Mouse (Mus musculus) heart, embryonic 13.5 days (tissue): ENCODE results near the gene Gm1979. TPM values are rescaled to one million over a fixed set of nuclear protein-coding genes. Genes with fewer than 3 reads are reported as not detected.

ENCODE experiments used
- polyA plus RNA-seq: library from polyadenylated mRNA; unstranded; fragments of >200 nt; fragmentation: Nextera tagmentation; extraction: Ambion mirVana; gene quantifications from 2 replicates; pipeline ENCODE4 v1.2.1, GENCODE M21; 2015

The Gm1979 gene
- polyA plus RNA-seq, 1 experiment from 2014 or later: not detected

Other genes starting within 250 kb of the Gm1979 start
- gene Actr3b, start 244.8 kb downstream of the Gm1979 start, polyA plus RNA-seq: 34.4 and 40.0 TPM in 2 replicates
- 0.07 and 0.18 TPM in 2 replicates for gene Gm21663, start 62.4 kb downstream of the Gm1979 start, polyA plus RNA-seq
- 0.11 and 0.17 TPM in 2 replicates for gene Gm21671, start 50.4 kb downstream of the Gm1979 start, polyA plus RNA-seq
- 0.05 and 0.19 TPM in 2 replicates for gene Gm21680, start 32.1 kb downstream of the Gm1979 start, polyA plus RNA-seq
- 0.05 TPM in 1 of 2 replicates, not detected in the other for gene Gm21698, start 16.1 kb downstream of the Gm1979 start, polyA plus RNA-seq
- gene Gm5862, start 18.1 kb upstream of the Gm1979 start, polyA plus RNA-seq: not detected in 2 replicates
- 0.25 TPM in 1 of 2 replicates, not detected in the other for gene Speer4a, start 34.8 kb upstream of the Gm1979 start, polyA plus RNA-seq
- gene Gm7347, start 53.8 kb upstream of the Gm1979 start, polyA plus RNA-seq: 0.08 and 0.09 TPM in 2 replicates
- gene Gm10471, start 84.5 kb upstream of the Gm1979 start, polyA plus RNA-seq: 0.06 TPM in 1 of 2 replicates, not detected in the other
- gene 5031410I06Rik, start 100.6 kb upstream of the Gm1979 start, polyA plus RNA-seq: 0.24 and 0.28 TPM in 2 replicates
- 0.09 and 0.15 TPM in 2 replicates for gene Gm10220, start 116.6 kb upstream of the Gm1979 start, polyA plus RNA-seq